Mouse (Mus musculus) kidney, adult 2 months (tissue): ENCODE measurements at regions not wholly inside any gene's neighbourhood (a gene's known extent, or its start where the extent isn't known, plus 50 kb on each side); places are given as distances from the start of the nearest gene placed in this dataset.

Experiments used
- DNase-seq: peaks from one replicate; pipeline ENCODE4 v3.0.0; 2021
- H3K27ac ChIP-seq: fragments of 200-500 bp; 2 replicates; pipeline ENCODE4 v1.5.1; 2012; ENCODE audit warnings: low read depth, low read length, control low read depth, inconsistent platforms; ENCODE audit not compliant: insufficient read depth
- H3K27me3 ChIP-seq: fragments of 200-500 bp; replicated peaks from 2 replicates; pipeline ENCODE4 v1.6.1; 2012; ENCODE audit warnings: mild to moderate bottlenecking, moderate library complexity, low read length, inconsistent platforms; ENCODE audit not compliant: control insufficient read depth, insufficient read depth
- H3K36me3 ChIP-seq: fragments of 200-500 bp; 2 replicates; pipeline ENCODE4 v1.6.1; 2012; ENCODE audit warnings: mild to moderate bottlenecking, moderate library complexity, low read length, inconsistent platforms; ENCODE audit not compliant: control insufficient read depth, insufficient read depth
- H3K4me1 ChIP-seq: fragments of 200-500 bp; 2 replicates; pipeline ENCODE4 v1.6.1; 2011; ENCODE audit warnings: low read length; ENCODE audit not compliant: control insufficient read depth, insufficient read depth
- H3K4me3 ChIP-seq: fragments of 200-500 bp; 2 replicates; pipeline ENCODE4 v1.5.1; 2011; ENCODE audit warnings: mild to moderate bottlenecking, low read depth, low read length, control low read depth; ENCODE audit not compliant: insufficient read depth
- CTCF ChIP-seq: fragments of 200-500 bp; conservative IDR thresholded peaks from 2 replicates; pipeline ENCODE4 v1.5.1; 2011; ENCODE audit warnings: low read depth, mild to moderate bottlenecking, control low read depth, low read length, moderate library complexity, mixed read lengths; ENCODE audit not compliant: insufficient read depth, insufficient read length
- POLR2A ChIP-seq: fragments of 200-500 bp; IDR thresholded peaks from one replicate; pipeline ENCODE4 v1.6.1; 2011; ENCODE audit warnings: low read depth, low read length, control low read depth
- WGBS: fragments of 180-500 bp; shearing (Covaris S2); methylation state at CpG from one replicate; pipeline ENCODE4 v1.1.7; 2018; 5-methylcytosine and 5-hydroxymethylcytosine counted together

DNA sequence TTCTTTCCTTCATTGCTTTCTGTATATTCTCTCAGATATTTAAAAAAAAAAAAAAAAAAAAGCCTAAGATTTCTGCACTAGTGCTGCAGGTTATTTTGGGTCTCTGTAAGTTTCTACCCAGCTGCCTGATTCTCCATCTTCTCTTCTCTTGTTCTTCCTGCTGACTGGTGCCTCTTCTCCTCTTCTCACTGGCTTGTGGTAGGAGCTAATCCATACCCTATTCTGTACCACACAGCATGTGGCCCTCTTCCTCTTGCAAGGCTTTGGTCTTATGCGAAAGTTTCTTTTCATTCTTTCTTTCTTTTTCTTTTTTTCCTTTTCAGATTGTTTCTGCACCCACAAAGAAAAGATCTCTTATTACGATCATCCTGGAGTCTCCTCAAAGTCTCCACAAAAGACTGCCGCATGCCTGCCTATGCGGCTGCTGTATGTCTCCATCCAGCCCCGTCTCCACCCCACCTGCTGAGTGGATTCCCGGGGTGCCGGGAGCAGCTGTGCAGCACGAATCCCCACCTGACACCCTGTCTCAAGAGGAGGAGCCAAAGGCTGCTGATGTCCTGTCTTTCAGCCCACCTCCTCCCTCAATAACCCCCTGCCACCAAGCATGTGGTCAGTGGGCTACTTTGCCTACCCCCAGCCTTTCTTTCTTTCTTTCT is 66.3 kb downstream of the Ythdf1 start:
- DNase-seq = no peak
- no peaks in the 10 kb centered on the region for H3K36me3 ChIP-seq
- H3K27ac ChIP-seq = no peak overlapping the region
- TF ChIP-seq POLR2A = no peak
- TF ChIP-seq CTCF = no peak
- no peaks in the 10 kb centered on the region for H3K4me1 ChIP-seq
- no peaks in the 10 kb centered on the region for H3K27me3 ChIP-seq
- no peak overlapping the region for H3K4me3 ChIP-seq
- WGBS = 14% methylated on average over 8 of the region's 8 CpGs

DNA sequence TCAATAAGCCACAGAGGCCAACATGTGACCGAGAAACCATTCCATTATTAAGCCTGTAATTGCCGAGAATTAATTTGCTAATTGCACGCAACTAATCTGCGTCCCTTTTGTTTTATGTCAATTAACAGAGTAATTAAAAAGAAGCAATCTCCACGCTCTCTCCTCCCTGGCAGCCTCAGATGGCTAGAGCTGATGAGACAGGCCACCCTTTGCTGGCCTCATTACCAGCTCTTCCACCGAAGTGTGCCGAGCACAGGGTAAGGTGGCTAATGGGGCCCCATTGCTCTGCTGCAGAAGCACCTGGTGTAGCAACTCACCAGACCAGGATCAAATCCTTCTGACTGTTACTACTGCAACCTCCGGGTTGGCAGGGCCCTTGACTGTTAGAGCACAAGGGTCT is 70.8 kb upstream of the Bhlhe23 start:
- H3K4me3 ChIP-seq = no peak overlapping the region
- H3K27ac ChIP-seq = no peak overlapping the region
- no peaks in the 10 kb centered on the region for H3K4me1 ChIP-seq
- 47% methylated on average over 8 of the region's 8 CpGs for WGBS
- DNase-seq = no peak
- no peaks in the 10 kb centered on the region for H3K36me3 ChIP-seq
- no peak for TF ChIP-seq POLR2A
- no peak for TF ChIP-seq CTCF
- H3K27me3 ChIP-seq = no peaks in the 10 kb centered on the region

DNA sequence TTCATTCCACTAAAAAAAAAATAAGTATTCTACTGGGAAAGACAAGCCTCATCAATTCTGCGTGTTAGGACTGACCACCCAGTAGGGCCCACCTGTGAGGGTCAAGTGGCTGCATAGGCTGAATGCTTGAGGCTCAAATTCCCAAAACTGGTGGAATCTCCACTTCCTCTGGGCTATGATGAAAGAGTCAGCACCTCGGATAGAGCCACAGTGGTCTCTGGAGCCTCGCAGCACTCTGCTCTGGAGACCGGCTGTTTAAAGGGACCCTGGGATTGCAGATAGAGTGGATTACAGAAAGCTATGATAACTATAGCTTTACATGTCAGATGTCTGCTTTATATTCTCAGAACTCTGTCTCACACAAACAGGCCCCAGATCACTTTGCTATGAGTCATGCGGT is 68.3 kb upstream of the Bhlhe23 start:
- Histone ChIP-seq H3K27me3 (no peaks in the 10 kb centered on the region), H3K36me3 (no peaks in the 10 kb centered on the region), H3K27ac (no peak overlapping the region), H3K4me3 (no peak overlapping the region), H3K4me1 (no peaks in the 10 kb centered on the region)
- whole genome bisulfite sequencing = 20% methylated on average over 5 of the region's 5 CpGs
- TF ChIP-seq POLR2A (no peak), CTCF (no peak)
- DNase-seq = no peak

DNA sequence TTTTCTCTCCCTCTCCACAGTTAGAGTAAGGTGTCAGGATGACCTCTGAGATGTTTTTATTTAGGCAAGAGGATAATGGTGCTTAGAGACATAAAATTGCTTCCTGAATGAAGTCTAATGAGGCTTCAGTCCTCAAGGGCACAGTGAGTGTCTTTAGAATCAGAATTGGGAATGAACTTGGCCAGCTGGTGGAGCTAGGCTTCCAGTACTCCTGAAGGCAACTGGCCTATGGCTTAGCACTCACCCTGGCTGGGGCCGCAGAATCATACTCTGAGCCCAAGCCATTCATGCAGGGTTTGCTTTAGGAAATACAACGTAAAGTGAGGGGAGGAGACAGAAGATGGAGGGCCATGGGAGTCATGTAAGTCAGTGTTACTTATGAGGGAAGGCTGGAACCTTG is 67.0 kb upstream of the Bhlhe23 start:
- H3K36me3 ChIP-seq = no peaks in the 10 kb centered on the region
- H3K27ac ChIP-seq = no peak overlapping the region
- no peaks in the 10 kb centered on the region for H3K4me1 ChIP-seq
- H3K4me3 ChIP-seq = no peak overlapping the region
- DNase-seq = no peak
- no peak for TF ChIP-seq POLR2A
- TF ChIP-seq CTCF = no peak
- H3K27me3 ChIP-seq = no peaks in the 10 kb centered on the region
- WGBS = 70% methylated on average over 2 of the region's 2 CpGs

DNA sequence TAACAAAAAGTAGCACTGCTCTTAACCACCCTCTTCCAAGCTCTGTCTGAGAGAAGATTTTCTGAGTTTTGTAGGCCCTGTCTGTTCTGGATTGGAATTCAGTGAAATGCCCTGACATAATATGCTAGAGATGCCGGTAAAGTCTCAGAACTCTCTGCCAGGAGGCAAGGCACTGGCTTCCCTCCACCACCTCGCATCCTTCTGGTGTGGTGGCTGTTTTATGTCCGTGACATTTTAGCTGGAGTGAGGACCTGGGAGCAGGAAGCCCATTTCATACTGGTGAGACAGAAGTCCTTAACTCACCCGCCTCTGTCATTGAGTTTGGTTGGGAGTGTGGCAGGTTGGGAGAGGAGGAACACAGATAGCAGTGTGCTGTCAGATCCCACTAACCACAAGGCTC is 62.4 kb upstream of the Bhlhe23 start:
- Histone ChIP-seq H3K27ac (no peak overlapping the region), H3K4me1 (no peaks in the 10 kb centered on the region), H3K36me3 (no peaks in the 10 kb centered on the region), H3K27me3 (no peaks in the 10 kb centered on the region), H3K4me3 (no peak overlapping the region)
- 75% methylated on average over 4 of the region's 4 CpGs for whole genome bisulfite sequencing
- no peak for DNase-seq
- TF ChIP-seq POLR2A = no peak
- no peak for TF ChIP-seq CTCF

DNA sequence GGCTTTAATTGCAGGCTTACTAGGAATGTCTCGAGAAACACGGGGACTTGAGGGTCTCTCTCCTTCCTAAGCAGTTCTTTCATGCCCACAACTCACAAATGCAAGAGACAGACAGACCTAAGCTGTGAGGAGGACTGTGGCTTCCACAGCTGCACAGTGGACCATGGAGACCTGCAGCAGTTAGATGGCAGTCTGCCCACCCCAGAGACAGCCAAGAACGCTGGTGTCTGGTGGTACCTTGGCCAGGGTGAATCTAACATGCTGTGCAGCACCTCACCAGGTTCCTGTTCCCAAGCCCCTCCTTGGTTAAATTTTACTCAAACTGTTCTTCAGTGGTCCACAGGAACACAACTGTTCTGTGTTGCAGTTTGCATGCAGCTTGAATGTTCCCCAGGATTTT is 61.3 kb upstream of the Bhlhe23 start:
- WGBS = 47% methylated on average over 3 of the region's 3 CpGs
- Histone ChIP-seq H3K27ac (no peak overlapping the region), H3K27me3 (no peaks in the 10 kb centered on the region), H3K4me3 (no peak overlapping the region), H3K4me1 (no peaks in the 10 kb centered on the region), H3K36me3 (no peaks in the 10 kb centered on the region)
- DNase-seq = peak; percentile 71
- TF ChIP-seq POLR2A (no peak), CTCF (no peak)

DNA sequence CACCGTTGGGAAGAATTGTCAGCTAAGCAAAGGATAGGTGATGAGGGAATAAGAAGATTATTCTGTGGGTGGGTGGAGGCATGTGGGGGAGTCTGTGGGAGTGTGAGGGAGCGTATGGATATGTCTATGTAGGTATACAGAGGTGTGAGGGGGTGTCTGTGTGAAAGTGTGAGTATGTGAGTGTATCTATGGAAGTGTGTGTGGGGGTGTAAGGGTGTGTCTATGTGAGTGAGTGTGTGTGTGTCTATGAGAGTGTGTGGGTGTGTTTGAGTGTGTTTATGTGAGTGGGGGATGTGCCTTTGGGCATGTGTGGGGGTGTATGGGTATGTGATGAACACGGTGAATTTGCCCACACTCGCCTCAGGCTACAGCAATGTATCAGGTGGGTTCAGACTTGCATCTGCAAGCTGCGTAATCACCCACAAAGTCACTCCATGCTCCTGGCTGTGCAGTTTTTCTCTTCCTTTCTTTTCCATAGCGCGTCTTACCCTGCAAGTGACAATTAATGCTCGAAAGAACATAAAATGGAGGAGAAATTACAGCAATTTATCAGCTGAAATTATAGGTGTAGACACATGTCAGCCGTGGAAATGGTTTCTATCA is 60.7 kb upstream of the Bhlhe23 start:
- WGBS = 60% methylated on average over 9 of the region's 9 CpGs
- no peak overlapping the region for H3K27ac ChIP-seq
- H3K4me1 ChIP-seq = no peaks in the 10 kb centered on the region
- H3K4me3 ChIP-seq = no peak overlapping the region
- no peak for DNase-seq
- TF ChIP-seq CTCF (no peak), POLR2A (no peak)
- no peaks in the 10 kb centered on the region for H3K36me3 ChIP-seq
- H3K27me3 ChIP-seq = no peaks in the 10 kb centered on the region

DNA sequence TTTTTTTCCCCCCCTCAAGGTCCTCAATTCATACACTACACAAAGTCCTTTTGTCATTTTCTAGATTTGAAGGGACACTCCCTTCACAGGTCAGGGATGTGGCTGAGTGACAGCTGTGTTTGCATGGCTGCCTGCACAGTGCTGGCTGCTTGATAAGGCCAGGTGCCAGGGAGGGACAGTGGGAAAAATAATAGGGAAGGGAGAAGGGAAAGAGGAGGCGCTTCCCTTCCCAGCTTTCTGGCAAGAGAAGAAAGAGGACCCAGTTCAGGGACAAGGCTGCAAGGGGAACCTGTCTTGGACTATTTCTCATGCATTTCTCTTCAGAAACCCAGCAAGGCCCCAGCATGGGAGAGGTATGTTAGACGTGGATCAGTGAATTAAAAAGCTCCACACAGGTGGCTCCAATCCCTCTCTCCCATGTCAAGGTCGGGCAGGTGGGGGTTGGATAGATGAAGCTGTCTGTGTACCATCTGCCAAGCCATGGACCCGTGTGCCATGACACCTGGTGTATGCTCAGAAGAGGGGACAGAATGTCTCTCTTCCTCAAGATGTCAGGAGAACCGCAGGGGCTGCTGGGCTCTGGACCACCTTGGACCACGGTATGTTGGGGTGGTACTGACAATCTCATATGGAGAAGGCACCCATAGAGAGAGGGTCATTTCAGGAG is 59.4 kb upstream of the Bhlhe23 start:
- TF ChIP-seq POLR2A (no peak), CTCF (no peak)
- Histone ChIP-seq H3K27me3 (no peaks in the 10 kb centered on the region), H3K4me3 (no peak overlapping the region), H3K36me3 (no peaks in the 10 kb centered on the region), H3K27ac (no peak overlapping the region), H3K4me1 (no peaks in the 10 kb centered on the region)
- no peak for DNase-seq
- 64% methylated on average over 6 of the region's 6 CpGs for WGBS
